Comparison of ENCODE assay signal across 17 mouse cellular contexts in genomic region chr17:7210648-7211047, GRCm38 (mm10). TPM values are rescaled to one million over a fixed set of nuclear protein-coding genes. Genes with fewer than 3 reads are reported as not detected.
DNase-seq lines count a peak whose midpoint lies in the region; ATAC-seq lines count a peak whose summit lies in the region.
"Had no signal": no experiment of that assay in that cellular context is flagged by ENCODE, and none has a peak within 500 bp of the region (broad histone marks: within the 10 kb centered on the region; RNA-seq: fewer than 3 reads in every experiment).

No protein-coding gene starts in this region.

- no peak overlapping the region for H3K4me2 ChIP-seq in hindbrain, embryonic 16.5 days (ENCODE audit: low read length)
- no peak overlapping the region for H3K4me2 ChIP-seq in forebrain, embryonic 16.5 days (ENCODE audit: low read length)
- no peak overlapping the region for H3K4me2 ChIP-seq in neural tube, embryonic 13.5 days
- no peak overlapping the region for H3K4me2 ChIP-seq in intestine, embryonic 16.5 days (ENCODE audit: low read depth, low read length)
- H3K4me2 ChIP-seq: liver, embryonic 13.5 days; lung, embryonic 15.5 days had no signal

- H3K9me3 ChIP-seq in hindbrain, embryonic 10.5 days: no peaks in the 10 kb centered on the region
- H3K9me3 ChIP-seq in hindbrain, embryonic 16.5 days (ENCODE audit: control insufficient read depth, low read length): no peaks in the 10 kb centered on the region
- H3K9me3 ChIP-seq in forebrain, embryonic 16.5 days (ENCODE audit: control insufficient read depth, low read length): no peaks in the 10 kb centered on the region
- H3K9me3 ChIP-seq in neural tube, embryonic 13.5 days: no peaks in the 10 kb centered on the region
- no peaks in the 10 kb centered on the region for H3K9me3 ChIP-seq in intestine, embryonic 16.5 days (ENCODE audit: control insufficient read depth, low read length)
- H3K9me3 ChIP-seq: liver, embryonic 13.5 days; lung, embryonic 15.5 days had no signal

- H3K36me3 ChIP-seq in hindbrain, embryonic 10.5 days: no peaks in the 10 kb centered on the region
- no peaks in the 10 kb centered on the region for H3K36me3 ChIP-seq in hindbrain, embryonic 16.5 days (ENCODE audit: control insufficient read depth, insufficient read depth, low read length)
- H3K36me3 ChIP-seq in forebrain, embryonic 16.5 days (ENCODE audit: control insufficient read depth, insufficient read depth): no peaks in the 10 kb centered on the region
- no peaks in the 10 kb centered on the region for H3K36me3 ChIP-seq in neural tube, embryonic 13.5 days
- no peaks in the 10 kb centered on the region for H3K36me3 ChIP-seq in intestine, embryonic 16.5 days (ENCODE audit: control insufficient read depth, insufficient read depth, low read length)
- H3K36me3 ChIP-seq: liver, embryonic 13.5 days; lung, embryonic 15.5 days had no signal

- no peak overlapping the region for H3K9ac ChIP-seq in hindbrain, embryonic 16.5 days (ENCODE audit: low read depth, low read length)
- H3K9ac ChIP-seq in forebrain, embryonic 16.5 days (replicated peaks; ENCODE audit: low read depth, low read length): no peak overlapping the region
- H3K9ac ChIP-seq in neural tube, embryonic 13.5 days: no peak overlapping the region
- H3K9ac ChIP-seq in intestine, embryonic 16.5 days (ENCODE audit: low read depth, low read length): no peak overlapping the region
- H3K9ac ChIP-seq: liver, embryonic 13.5 days; lung, embryonic 15.5 days had no signal

- peak; percentile 41 for DNase-seq in hindbrain, embryonic 10.5 days (ENCODE audit: low spot score)
- peak; percentile 29 for DNase-seq in embryo, embryonic 9.5 days (ENCODE audit: extremely low spot score)
- DNase-seq: adrenal gland, adult 8-10 months; cerebellum, adult 11-12 months; gastrocnemius, postnatal 14 days; liver, embryonic 13.5 days; thymus, postnatal 36 days had no signal

- H3K4me3 ChIP-seq in hindbrain, embryonic 10.5 days: no peak overlapping the region
- no peak overlapping the region for H3K4me3 ChIP-seq in hindbrain, embryonic 16.5 days (ENCODE audit: low read length)
- no peak overlapping the region for H3K4me3 ChIP-seq in forebrain, embryonic 16.5 days (replicated peaks; ENCODE audit: low read length)
- no peak overlapping the region for H3K4me3 ChIP-seq in neural tube, embryonic 13.5 days
- no peak overlapping the region for H3K4me3 ChIP-seq in intestine, embryonic 16.5 days (ENCODE audit: low read length)
- H3K4me3 ChIP-seq: liver, embryonic 13.5 days; lung, embryonic 15.5 days had no signal

- peak overlapping the region; percentile 78 for H3K27ac ChIP-seq in hindbrain, embryonic 10.5 days
- H3K27ac ChIP-seq in hindbrain, embryonic 16.5 days (ENCODE audit: low read depth, low read length): no peak overlapping the region
- H3K27ac ChIP-seq in forebrain, embryonic 16.5 days (ENCODE audit: low read length): no peak overlapping the region
- H3K27ac ChIP-seq in neural tube, embryonic 13.5 days (replicated peaks): 0 out of 2 replicates have a peak overlapping the region, but pooled peaks have one; percentile 1
- H3K27ac ChIP-seq in intestine, embryonic 16.5 days (ENCODE audit: low read length): no peak overlapping the region
- H3K27ac ChIP-seq: kidney, postnatal 0 days; liver, embryonic 13.5 days; lung, embryonic 15.5 days; macrophage had no signal

- H3K27me3 ChIP-seq in hindbrain, embryonic 10.5 days (ENCODE audit: insufficient read depth, poor library complexity, severe bottlenecking): no peaks in the 10 kb centered on the region
- H3K27me3 ChIP-seq in hindbrain, embryonic 16.5 days (replicated peaks; ENCODE audit: control insufficient read depth, insufficient read depth, low read length): no peaks in the 10 kb centered on the region
- no peaks in the 10 kb centered on the region for H3K27me3 ChIP-seq in forebrain, embryonic 16.5 days (replicated peaks; ENCODE audit: control insufficient read depth, insufficient read depth, low read length)
- H3K27me3 ChIP-seq in neural tube, embryonic 13.5 days: no peaks in the 10 kb centered on the region
- no peaks in the 10 kb centered on the region for H3K27me3 ChIP-seq in intestine, embryonic 16.5 days (replicated peaks; ENCODE audit: control insufficient read depth, insufficient read depth, low read length)
- H3K27me3 ChIP-seq: CH12.LX; liver, embryonic 13.5 days; lung, embryonic 15.5 days had no signal

- no peak for ATAC-seq in hindbrain, embryonic 16.5 days
- peak; percentile 50; the same call in 1 of the 2 replicates for ATAC-seq in forebrain, embryonic 16.5 days
- ATAC-seq in neural tube, embryonic 13.5 days (ENCODE audit: low read depth): peak; percentile 45; the same call in 1 of the 2 replicates
- ATAC-seq in cerebellum, adult (ENCODE audit: insufficient number of reproducible peaks, low FRiP score, low TSS enrichment): no peak
- no peak for ATAC-seq in intestine, embryonic 16.5 days
- ATAC-seq: intestine, postnatal 0 days had no signal

- peaks cover 64% of the 10 kb centered on the region for H3K4me1 ChIP-seq in hindbrain, embryonic 10.5 days (replicated peaks)
- peaks cover 3% of the 10 kb centered on the region; the same call in 1 of the 2 replicates for H3K4me1 ChIP-seq in hindbrain, embryonic 16.5 days (ENCODE audit: control insufficient read depth, insufficient read depth, low read depth, low read length)
- H3K4me1 ChIP-seq in forebrain, embryonic 16.5 days (replicated peaks; ENCODE audit: control insufficient read depth, insufficient read depth, low read length): peaks cover 17% of the 10 kb centered on the region
- peaks cover 40% of the 10 kb centered on the region for H3K4me1 ChIP-seq in neural tube, embryonic 13.5 days (replicated peaks)
- H3K4me1 ChIP-seq in intestine, embryonic 16.5 days (ENCODE audit: control insufficient read depth, insufficient read depth, low read length): no peaks in the 10 kb centered on the region
- H3K4me1 ChIP-seq: liver, embryonic 13.5 days had no signal

- 55% methylated on average over 11 of the region's 11 CpGs for WGBS in hindbrain, embryonic 10.5 days
- 34% methylated on average over 11 of the region's 11 CpGs for WGBS in hindbrain, embryonic 16.5 days
- WGBS in forebrain, embryonic 16.5 days: 26% methylated on average over 11 of the region's 11 CpGs
- WGBS in neural tube, embryonic 13.5 days: 32% methylated on average over 11 of the region's 11 CpGs
- 69% methylated on average over 11 of the region's 11 CpGs for WGBS in intestine, embryonic 16.5 days

RNA-seq across cellular contexts. Expression of gene Rps6ka2, which starts 40.7 kb away (rescaled TPM):
- polyA plus RNA-seq in hindbrain, embryonic 10.5 days (2016; fragmentation: Nextera tagmentation; extraction: Ambion mirVana): 25.6 and 31.3 TPM in 2 replicates
- 18.7 and 20.9 TPM in 2 replicates for polyA plus RNA-seq in hindbrain, embryonic 16.5 days (2015; fragmentation: Nextera tagmentation; extraction: Ambion mirVana)
- 23.8 and 24.0 TPM in 2 replicates for polyA plus RNA-seq in forebrain, embryonic 16.5 days (2015; fragmentation: Nextera tagmentation; extraction: Ambion mirVana)
- polyA plus RNA-seq in neural tube, embryonic 13.5 days (2015; fragmentation: Nextera tagmentation; extraction: Ambion mirVana): 23.5 and 24.2 TPM in 2 replicates
- 5.3 and 5.5 TPM in 2 replicates for polyA plus RNA-seq in intestine, embryonic 16.5 days (2015; fragmentation: Nextera tagmentation; extraction: Ambion mirVana)

Comparison
In these comparisons a context has a peak if more than half of its experiments do, and no peak if none do; other contexts are left out.
1. H3K27ac ChIP-seq: peak in hindbrain, embryonic 10.5 days (single experiment) and neural tube, embryonic 13.5 days (single experiment); none in hindbrain, embryonic 16.5 days (single experiment), forebrain, embryonic 16.5 days (single experiment) and intestine, embryonic 16.5 days (single experiment).
2. ATAC-seq: peak in forebrain, embryonic 16.5 days (single experiment) and neural tube, embryonic 13.5 days (single experiment); none in hindbrain, embryonic 16.5 days (single experiment), cerebellum, adult (single experiment) and intestine, embryonic 16.5 days (single experiment).